Mouse (Mus musculus) layer of hippocampus, adult 8-10 months (tissue): ENCODE data around the gene Ess2. TPM values are rescaled to one million over a fixed set of nuclear protein-coding genes. Genes with fewer than 3 reads are reported as not detected.
A peak's percentile ranks its signal among the peaks of the same experiment; 100 is the strongest.
"Not testable (repeated sequence)": the region's sequence is repeated elsewhere in the genome, so short reads cannot be mapped to it uniquely, and the experiment has no call there.

Source experiments
- DNase-seq, 2 experiments: peaks; one replicate each; pipeline ENCODE4 v3.0.0; 2022; ENCODE audit warnings: low spot score in 2 of 2
- total RNA-seq, 4 experiments: library from RNA; stranded (reverse); gene quantifications; 2 replicates each; pipeline ENCODE4 v1.2.4; 2022

Ess2 gene
- total RNA-seq, result 10 to 100 TPM; 28.5 to 33.3 (median 30.7) TPM

GRCm38 (mm10) chr16:17911052-17911595 lies at the start of gene Ess2:
Ess2 (minus strand) TSS chr16:17911348.
- peak; percentile 93 to 94 for DNase-seq

- not testable (repeated sequence) for DNase-seq
Measured at GRCm38 (mm10) chr16:17956052-17956638, 45.0 kb upstream of the Ess2 start.

- DNase-seq, result no peak
Measured at GRCm38 (mm10) chr16:17951618-17952017, 40.5 kb upstream of the Ess2 start.

GRCm38 (mm10) chr16:17950068-17950467 lies 38.9 kb upstream of the Ess2 start:
- no peak for DNase-seq

GRCm38 (mm10) chr16:17949421-17949877 lies 38.3 kb upstream of the Ess2 start:
- DNase-seq, result no peak

- DNase-seq, result no peak
Measured at GRCm38 (mm10) chr16:17945081-17945831, 34.1 kb upstream of the Ess2 start.

GRCm38 (mm10) chr16:17943466-17943865 lies 32.3 kb upstream of the Ess2 start:
- DNase-seq, result no peak

- no peak for DNase-seq
Measured at GRCm38 (mm10) chr16:17939255-17939751, 28.2 kb upstream of the Ess2 start.

GRCm38 (mm10) chr16:17938821-17939220 lies 27.7 kb upstream of the Ess2 start:
- DNase-seq, result no peak

GRCm38 (mm10) chr16:17938187-17938586 lies 27.0 kb upstream of the Ess2 start:
- no peak for DNase-seq

GRCm38 (mm10) chr16:17936776-17937175 lies 25.6 kb upstream of the Ess2 start:
- DNase-seq, result no peak

GRCm38 (mm10) chr16:17934445-17934910 lies 23.3 kb upstream of the Ess2 start:
- DNase-seq, result no peak

GRCm38 (mm10) chr16:17933594-17934444 lies 22.7 kb upstream of the Ess2 start:
- no peak for DNase-seq

GRCm38 (mm10) chr16:17931906-17932460 lies 20.8 kb upstream of the Ess2 start:
- no peak for DNase-seq

- no peak for DNase-seq
Measured at GRCm38 (mm10) chr16:17929631-17930030, 18.5 kb upstream of the Ess2 start.

GRCm38 (mm10) chr16:17929211-17929610 lies 18.1 kb upstream of the Ess2 start:
- no peak for DNase-seq

GRCm38 (mm10) chr16:17928627-17929104 lies 17.5 kb upstream of the Ess2 start:
- peak; percentile 45 to 56 for DNase-seq

GRCm38 (mm10) chr16:17928087-17928580 lies 17.0 kb upstream of the Ess2 start, which contains the start of gene Slc25a1:
Slc25a1 (minus strand) TSS chr16:17928219.
- peak; percentile 75 to 78 for DNase-seq

GRCm38 (mm10) chr16:17927351-17928082 lies 16.4 kb upstream of the Ess2 start:
- no peak for DNase-seq

GRCm38 (mm10) chr16:17922163-17922538 lies 11.0 kb upstream of the Ess2 start:
- no peak for DNase-seq
